Mouse (Mus musculus): Measurements from ENCODE around the gene Svs4. TPM values are rescaled to one million over a fixed set of nuclear protein-coding genes. Genes with fewer than 3 reads are reported as not detected.
"Not testable (repeated sequence)": the region's sequence is repeated elsewhere in the genome, so short reads cannot be mapped to it uniquely, and the experiment has no call there.

Gene Svs4
- polyA plus RNA-seq (2012; rRNA removed): not detected in 2 replicates

DNA sequence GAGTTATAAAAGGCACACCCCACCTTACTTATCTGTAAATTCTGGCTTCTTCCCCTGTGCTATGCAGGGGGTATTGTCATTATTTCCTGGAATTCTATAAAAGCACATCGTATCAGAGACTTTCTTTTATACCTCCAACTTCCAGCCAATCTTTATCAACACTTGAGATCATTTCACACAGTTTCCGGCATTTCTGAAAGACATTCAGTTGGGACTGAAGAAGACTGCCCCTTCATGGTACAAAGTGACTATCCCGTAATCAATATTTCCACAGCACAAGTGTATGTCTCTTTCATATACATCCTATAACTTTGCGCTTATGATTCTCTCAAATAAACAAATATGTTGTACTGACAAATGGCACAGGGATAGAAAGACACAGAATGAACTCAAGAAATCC lies at the start of gene Svs4:
Gene Svs4 (minus strand): TSS at position 101 of the 400 bp plus-strand sequence.
- no peak for DNase-seq (ENCODE audit: low read depth, low spot score)
- 88% methylated on average over 4 of the region's 4 CpGs for WGBS

DNA sequence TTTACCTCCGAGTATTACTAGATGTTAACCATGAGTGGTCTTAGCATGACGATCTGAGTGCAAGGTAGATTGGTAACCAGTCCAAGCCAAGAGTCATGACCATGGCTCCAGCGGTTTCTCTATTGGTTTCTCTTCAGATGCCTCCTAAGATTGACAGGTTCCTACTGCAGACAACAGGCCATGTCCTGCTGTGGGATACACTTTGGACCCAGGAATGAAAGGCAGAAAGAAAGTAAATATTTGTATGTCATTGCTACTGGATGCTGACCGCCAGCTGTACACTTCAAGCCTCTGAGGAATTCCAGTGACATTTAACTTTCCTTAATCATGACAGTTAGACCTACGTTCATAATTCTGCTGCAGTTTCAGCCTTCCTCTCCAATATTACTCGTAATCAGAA lies 42.7 kb upstream of the Svs4 start:
- no peak for DNase-seq (ENCODE audit: low read depth, low spot score)
- 68% methylated on average over 6 of the region's 6 CpGs for WGBS

DNA sequence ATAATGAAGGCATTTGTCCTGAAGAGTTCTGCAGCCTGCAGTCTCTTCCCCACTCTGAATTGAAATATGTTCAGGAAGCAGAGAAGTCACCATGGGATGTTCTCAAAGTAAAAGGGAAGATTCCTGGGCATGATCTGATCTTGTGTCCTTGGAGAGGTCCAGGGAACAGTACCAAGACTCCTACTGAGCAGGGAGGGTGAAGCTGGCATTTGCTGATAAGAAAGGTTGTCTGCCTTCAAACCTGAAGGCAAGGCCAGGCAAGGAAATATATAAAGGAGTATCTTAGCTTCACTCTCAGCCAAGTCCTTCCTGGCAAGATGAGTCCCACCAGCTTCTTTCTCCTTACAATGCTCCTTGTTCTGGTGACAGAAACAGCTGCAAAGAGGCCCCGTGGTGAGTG lies 38.2 kb upstream of the Svs4 start, which contains the start of gene Svs6:
Gene Svs6 (plus strand): TSS at position 301 of the 400 bp plus-strand sequence.
- not testable (repeated sequence) for DNase-seq (ENCODE audit: low read depth, low spot score)
- WGBS: 73% methylated on average over 1 of the region's 1 CpGs

DNA sequence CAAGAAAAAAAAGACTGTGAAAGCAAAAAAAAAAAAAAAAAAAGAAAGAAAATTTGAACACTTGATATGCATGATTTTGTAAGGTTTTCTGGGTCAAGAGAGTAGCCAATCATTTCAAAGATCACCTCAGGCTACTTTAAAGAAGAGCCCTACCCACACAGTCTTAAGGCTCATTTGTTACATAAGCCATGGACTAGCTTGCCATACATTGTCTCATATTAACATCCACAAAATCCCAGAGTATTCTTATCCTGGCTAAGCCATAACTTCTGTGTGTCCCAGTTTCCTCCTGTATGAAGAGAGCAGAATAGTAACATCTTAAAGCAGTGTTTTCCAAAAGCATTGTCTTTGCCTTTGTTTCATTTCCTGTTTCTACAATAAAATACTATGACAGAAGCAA lies 37.2 kb upstream of the Svs4 start:
- DNase-seq (ENCODE audit: low read depth, low spot score): not testable (repeated sequence)

DNA sequence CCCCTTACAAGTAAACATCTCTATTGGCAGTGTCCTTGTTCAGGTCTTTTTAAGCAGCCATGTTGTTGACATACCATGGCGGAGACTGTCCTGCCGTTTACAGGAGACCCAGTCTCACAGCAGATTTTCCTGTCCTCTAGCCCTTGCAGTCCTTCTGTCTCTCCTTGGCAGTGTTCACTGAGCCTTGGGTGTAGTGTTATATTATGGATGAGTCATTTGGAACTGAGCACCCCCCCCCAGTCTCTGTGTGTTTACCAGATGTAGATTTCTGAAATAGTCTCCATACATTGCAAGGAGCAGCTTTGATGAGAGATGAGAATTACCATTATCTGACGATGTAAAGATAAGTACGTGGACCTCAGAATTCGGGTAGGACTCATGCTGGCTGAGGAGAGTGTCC lies 34.3 kb upstream of the Svs4 start:
- 79% methylated on average over 5 of the region's 5 CpGs for WGBS

DNA sequence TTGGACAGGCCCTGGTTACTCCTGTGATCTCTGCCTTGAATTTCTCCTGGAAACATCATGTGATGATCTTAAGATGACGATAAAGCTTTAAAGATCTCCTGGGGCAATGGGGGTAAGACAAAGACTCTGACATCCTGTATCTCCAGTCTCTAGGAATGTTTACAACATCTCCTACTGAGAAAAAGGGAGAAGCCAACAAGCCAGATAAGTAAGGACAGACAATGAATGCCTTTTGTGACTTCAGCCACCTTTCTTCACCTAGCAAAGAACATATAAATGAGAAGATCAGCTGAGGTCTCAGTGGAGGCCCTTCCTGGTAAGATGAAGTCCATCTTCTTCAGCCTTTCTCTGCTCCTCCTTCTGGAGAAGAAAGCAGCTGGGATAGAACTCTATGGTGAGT lies 10.7 kb upstream of the Svs4 start, which contains the start of gene Svs3a:
Gene Svs3a (plus strand): TSS at position 301 of the 400 bp plus-strand sequence.
- DNase-seq (ENCODE audit: low read depth, low spot score): not testable (repeated sequence)
- WGBS: 70% methylated on average over 1 of the region's 1 CpGs

More for the DNA sequence above, 34.3 kb upstream of the Svs4 start:
- no peak for DNase-seq (ENCODE audit: low read depth, low spot score)

DNA sequence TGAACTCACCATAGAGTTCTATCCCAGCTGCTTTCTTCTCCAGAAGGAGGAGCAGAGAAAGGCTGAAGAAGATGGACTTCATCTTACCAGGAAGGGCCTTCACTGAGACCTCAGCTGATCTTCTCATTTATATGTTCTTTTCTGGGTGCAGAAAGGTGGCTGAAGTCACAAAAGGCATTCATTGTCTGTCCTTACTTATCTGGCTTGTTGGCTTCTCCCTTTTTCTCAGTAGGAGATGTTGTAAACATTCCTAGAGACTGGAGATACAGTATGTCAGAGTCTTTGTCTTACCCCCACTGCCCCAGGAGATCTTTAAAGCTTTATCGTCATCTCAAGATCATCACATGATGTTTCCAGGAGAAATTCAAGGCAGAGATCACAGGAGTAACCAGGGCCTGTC lies 21.7 kb downstream of the Svs4 start, which contains the start of gene Svs3b:
Gene Svs3b (minus strand): TSS at position 101 of the 400 bp plus-strand sequence.
- 78% methylated on average over 1 of the region's 1 CpGs for WGBS
- DNase-seq (ENCODE audit: low read depth, low spot score): not testable (repeated sequence)

DNA sequence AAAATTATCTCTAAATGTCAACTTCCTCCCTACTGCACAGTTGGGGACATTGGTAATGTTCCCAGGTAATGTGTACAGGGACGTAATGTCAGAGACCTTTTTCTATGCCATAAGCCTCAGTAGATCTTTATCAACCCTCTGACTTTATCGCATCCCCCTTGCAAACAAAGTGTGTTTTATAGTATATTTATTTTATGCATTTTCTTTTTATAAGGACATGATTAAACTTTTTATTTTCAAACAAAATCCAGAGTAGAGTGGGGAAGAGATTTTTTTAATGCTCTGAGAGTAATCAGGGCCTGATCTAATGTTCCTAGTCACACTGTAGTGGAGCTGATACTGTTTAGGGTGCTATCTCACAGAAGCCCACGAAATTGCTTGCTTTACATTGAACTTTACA lies 39.9 kb downstream of the Svs4 start, which contains the start of gene Svs2:
Gene Svs2 (minus strand): TSS at position 101 of the 400 bp plus-strand sequence.
- 71% methylated on average over 3 of the region's 3 CpGs for WGBS
- no peak for DNase-seq (ENCODE audit: low read depth, low spot score)

DNA sequence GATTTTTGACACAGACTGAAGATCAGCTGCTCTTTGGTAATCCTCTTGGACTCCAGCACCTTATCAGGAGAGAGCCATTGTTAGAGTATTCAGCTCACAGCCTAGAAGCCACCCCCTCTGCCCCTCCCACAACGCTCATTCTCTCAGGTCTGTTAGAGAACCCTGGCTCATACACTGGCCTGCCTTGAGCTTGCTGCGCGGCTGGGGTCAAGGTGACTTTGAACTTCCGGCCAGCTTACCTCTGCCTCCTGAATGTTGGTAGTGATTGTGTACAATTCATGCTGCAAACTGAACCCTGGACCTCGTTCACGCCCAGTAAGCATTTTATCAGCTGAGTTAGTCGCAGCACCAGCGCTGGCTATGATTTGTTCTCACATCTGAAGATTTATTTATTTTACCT lies 45.6 kb downstream of the Svs4 start:
- no peak for DNase-seq (ENCODE audit: low read depth, low spot score)

DNA sequence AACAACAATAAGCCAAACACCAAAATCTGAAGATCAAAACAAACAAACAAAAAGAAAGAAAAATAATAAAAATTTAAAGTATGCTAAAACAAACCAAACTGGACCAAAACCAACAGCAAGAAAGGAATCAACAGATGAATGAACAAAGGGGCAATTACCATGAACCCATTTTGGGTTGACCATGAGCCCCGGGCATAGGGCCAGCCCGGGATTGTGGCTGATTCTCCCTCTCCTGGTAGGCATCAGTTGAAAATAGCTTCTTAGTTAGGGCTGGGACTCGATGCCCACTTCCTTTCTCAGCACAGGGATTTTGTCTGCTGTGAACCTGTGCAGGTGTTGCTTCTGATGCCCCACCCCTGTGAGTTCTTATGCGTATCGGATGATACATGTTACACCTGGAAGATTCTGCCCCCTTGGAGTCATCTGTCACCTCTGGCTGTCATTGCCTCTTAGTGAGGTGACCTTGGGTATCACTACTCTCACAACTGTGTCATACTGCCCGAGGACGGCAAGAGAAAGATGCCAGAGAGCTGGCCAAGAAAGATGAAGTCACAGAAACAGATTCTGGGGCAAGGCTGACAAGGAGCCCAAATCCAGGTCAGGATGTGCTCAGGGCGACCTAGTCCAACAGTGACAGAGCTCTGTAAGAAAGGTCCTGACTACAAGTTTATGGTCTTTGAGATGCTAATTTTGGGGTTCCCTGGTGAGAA lies 49.7 kb downstream of the Svs4 start:
- 78% methylated on average over 8 of the region's 8 CpGs for WGBS
- DNase-seq (ENCODE audit: low read depth, low spot score): no peak

More for the DNA sequence above, 45.6 kb downstream of the Svs4 start:
- WGBS: 44% methylated on average over 8 of the region's 8 CpGs

Other genes with a start within 250 kb of the Svs4 start
- 13.6 and 17.5 TPM in 2 replicates for gene Stk4, start 208.1 kb downstream of the Svs4 start, polyA plus RNA-seq (2012; rRNA removed)
- gene Tomm34, start 207.3 kb downstream of the Svs4 start, polyA plus RNA-seq (2012; rRNA removed): 36.8 and 38.7 TPM in 2 replicates
- gene Kcns1, start 107.3 kb downstream of the Svs4 start, polyA plus RNA-seq (2012; rRNA removed): 0.05 TPM in 2 replicates
- not detected in 2 replicates for gene Wfdc5, start 95.7 kb downstream of the Svs4 start, polyA plus RNA-seq (2012; rRNA removed)
- 0.16 TPM in 1 of 2 replicates, not detected in the other for gene Wfdc12, start 87.9 kb downstream of the Svs4 start, polyA plus RNA-seq (2012; rRNA removed)
- gene Wfdc15a, start 78.3 kb downstream of the Svs4 start, polyA plus RNA-seq (2012; rRNA removed): not detected in 2 replicates
- gene Wfdc15b, start 56.8 kb downstream of the Svs4 start, polyA plus RNA-seq (2012; rRNA removed): 0.41 TPM in 1 of 2 replicates, not detected in the other
- not detected in 2 replicates for gene Svs2, start 40.0 kb downstream of the Svs4 start, polyA plus RNA-seq (2012; rRNA removed)
- gene Svs3b, start 21.8 kb downstream of the Svs4 start, polyA plus RNA-seq (2012; rRNA removed): not detected in 2 replicates
- gene Svs3a, start 10.8 kb upstream of the Svs4 start, polyA plus RNA-seq (2012; rRNA removed): not detected in 2 replicates
- gene Svs6, start 38.3 kb upstream of the Svs4 start, polyA plus RNA-seq (2012; rRNA removed): not detected in 2 replicates
- gene Svs5, start 54.3 kb upstream of the Svs4 start, polyA plus RNA-seq (2012; rRNA removed): not detected in 2 replicates
- 24.9 and 38.0 TPM in 2 replicates for gene Slpi, start 110.6 kb upstream of the Svs4 start, polyA plus RNA-seq (2012; rRNA removed)
- gene Rbpjl, start 124.7 kb upstream of the Svs4 start, polyA plus RNA-seq (2012; rRNA removed): not detected in 2 replicates
- 0.27 and 0.57 TPM in 2 replicates for gene Matn4, start 126.7 kb upstream of the Svs4 start, polyA plus RNA-seq (2012; rRNA removed)
- gene Sdc4, start 165.4 kb upstream of the Svs4 start, polyA plus RNA-seq (2012; rRNA removed): 70.6 and 77.3 TPM in 2 replicates
- 104 and 111 TPM in 2 replicates for gene Sys1, start 178.5 kb upstream of the Svs4 start, polyA plus RNA-seq (2012; rRNA removed)
- 25.6 and 40.2 TPM in 2 replicates for gene Gm20458, start 182.5 kb upstream of the Svs4 start, polyA plus RNA-seq (2012; rRNA removed)
- gene Trp53tg5, start 195.3 kb upstream of the Svs4 start, polyA plus RNA-seq (2012; rRNA removed): not detected in 2 replicates
- 69.4 and 96.9 TPM in 2 replicates for gene Dbndd2, start 207.6 kb upstream of the Svs4 start, polyA plus RNA-seq (2012; rRNA removed)
- gene Pigt, start 219.1 kb upstream of the Svs4 start, polyA plus RNA-seq (2012; rRNA removed): 118 and 127 TPM in 2 replicates

All from large intestine, adult 2 months (tissue).